Mouse (Mus musculus): Measurements from ENCODE around the gene Kif22. TPM values are rescaled to one million over a fixed set of nuclear protein-coding genes. Genes with fewer than 3 reads are reported as not detected.

The Kif22 gene
- polyA plus RNA-seq, 1 experiment, result 50.5 TPM

- no peak overlapping the region for H3K4me3 ChIP-seq (ENCODE audit: control insufficient read depth, insufficient read depth, low read length)
- H3K4me1 ChIP-seq (replicated peaks; ENCODE audit: control insufficient read depth, insufficient read depth, low read length), result peaks cover 7% of the 10 kb centered on the region
- H3K36me3 ChIP-seq (ENCODE audit: control insufficient read depth, insufficient read depth, low read length), result no peaks in the 10 kb centered on the region
- WGBS, result 71% methylated on average over 8 of the region's 8 CpGs
- H3K27ac ChIP-seq (ENCODE audit: control insufficient read depth, insufficient read depth, low read length), result no peak overlapping the region
- H3K27me3 ChIP-seq (ENCODE audit: control insufficient read depth, insufficient read depth, low read length), result no peaks in the 10 kb centered on the region
- TF ChIP-seq CTCF (IDR thresholded peaks at IDR 0.05; ENCODE audit: borderline replicate concordance, control insufficient read depth, extremely low read depth, insufficient read depth, low read length, poor library complexity), result no peak
- no peak for TF ChIP-seq POLR2A (IDR thresholded peaks at IDR 0.05; ENCODE audit: control insufficient read depth, extremely low read depth, insufficient read depth, low read length, poor library complexity)
- DNase-seq, result no peak
Measured at GRCm38 (mm10) chr7:126988816-126989215, 53.5 kb downstream of the Kif22 start.

- Histone ChIP-seq H3K36me3 (ENCODE audit: control insufficient read depth, insufficient read depth, low read length) (no peaks in the 10 kb centered on the region), H3K4me3 (ENCODE audit: control insufficient read depth, insufficient read depth, low read length) (no peak overlapping the region), H3K27ac (ENCODE audit: control insufficient read depth, insufficient read depth, low read length) (no peak overlapping the region), H3K4me1 (replicated peaks; ENCODE audit: control insufficient read depth, insufficient read depth, low read length) (peaks cover 7% of the 10 kb centered on the region), H3K27me3 (ENCODE audit: control insufficient read depth, insufficient read depth, low read length) (no peaks in the 10 kb centered on the region)
- DNase-seq, result peak; percentile 57
- 53% methylated on average over 9 of the region's 9 CpGs for WGBS
- TF ChIP-seq POLR2A (IDR thresholded peaks at IDR 0.05; ENCODE audit: control insufficient read depth, extremely low read depth, insufficient read depth, low read length, poor library complexity) (no peak), CTCF (IDR thresholded peaks at IDR 0.05; ENCODE audit: borderline replicate concordance, control insufficient read depth, extremely low read depth, insufficient read depth, low read length, poor library complexity) (peak; percentile 83; the same call in 1 of the 2 replicates)
Measured at GRCm38 (mm10) chr7:126986319-126986718, 56.0 kb downstream of the Kif22 start.

- 84% methylated on average over 10 of the region's 10 CpGs for WGBS
- Histone ChIP-seq H3K36me3 (ENCODE audit: control insufficient read depth, insufficient read depth, low read length) (peaks cover 7% of the 10 kb centered on the region), H3K4me3 (ENCODE audit: control insufficient read depth, insufficient read depth, low read length) (no peak overlapping the region), H3K27ac (ENCODE audit: control insufficient read depth, insufficient read depth, low read length) (no peak overlapping the region), H3K4me1 (replicated peaks; ENCODE audit: control insufficient read depth, insufficient read depth, low read length) (peaks cover 7% of the 10 kb centered on the region), H3K27me3 (ENCODE audit: control insufficient read depth, insufficient read depth, low read length) (no peaks in the 10 kb centered on the region)
- no peak for DNase-seq
- TF ChIP-seq POLR2A (IDR thresholded peaks at IDR 0.05; ENCODE audit: control insufficient read depth, extremely low read depth, insufficient read depth, low read length, poor library complexity) (no peak), CTCF (IDR thresholded peaks at IDR 0.05; ENCODE audit: borderline replicate concordance, control insufficient read depth, extremely low read depth, insufficient read depth, low read length, poor library complexity) (no peak)
Measured at GRCm38 (mm10) chr7:126984667-126985444, 57.4 kb downstream of the Kif22 start.

GRCm38 (mm10) chr7:126983113-126983512, 59.2 kb downstream of the Kif22 start:
- Histone ChIP-seq H3K36me3 (ENCODE audit: control insufficient read depth, insufficient read depth, low read length) (peaks cover 20% of the 10 kb centered on the region), H3K4me1 (replicated peaks; ENCODE audit: control insufficient read depth, insufficient read depth, low read length) (peaks cover 13% of the 10 kb centered on the region), H3K27me3 (ENCODE audit: control insufficient read depth, insufficient read depth, low read length) (no peaks in the 10 kb centered on the region), H3K4me3 (ENCODE audit: control insufficient read depth, insufficient read depth, low read length) (no peak overlapping the region), H3K27ac (ENCODE audit: control insufficient read depth, insufficient read depth, low read length) (no peak overlapping the region)
- no peak for TF ChIP-seq CTCF (IDR thresholded peaks at IDR 0.05; ENCODE audit: borderline replicate concordance, control insufficient read depth, extremely low read depth, insufficient read depth, low read length, poor library complexity)
- DNase-seq, result no peak
- WGBS, result 91% methylated on average over 7 of the region's 7 CpGs

- no peak for DNase-seq
- TF ChIP-seq CTCF (IDR thresholded peaks at IDR 0.05; ENCODE audit: borderline replicate concordance, control insufficient read depth, extremely low read depth, insufficient read depth, low read length, poor library complexity), result no peak
- TF ChIP-seq POLR2A (IDR thresholded peaks at IDR 0.05; ENCODE audit: control insufficient read depth, extremely low read depth, insufficient read depth, low read length, poor library complexity), result no peak
- no peak overlapping the region for H3K4me3 ChIP-seq (ENCODE audit: control insufficient read depth, insufficient read depth, low read length)
- 90% methylated on average over 4 of the region's 4 CpGs for WGBS
- H3K27ac ChIP-seq (ENCODE audit: control insufficient read depth, insufficient read depth, low read length), result no peak overlapping the region
- no peaks in the 10 kb centered on the region for H3K27me3 ChIP-seq (ENCODE audit: control insufficient read depth, insufficient read depth, low read length)
- H3K4me1 ChIP-seq (replicated peaks; ENCODE audit: control insufficient read depth, insufficient read depth, low read length), result peaks cover 16% of the 10 kb centered on the region
- peaks cover 23% of the 10 kb centered on the region for H3K36me3 ChIP-seq (ENCODE audit: control insufficient read depth, insufficient read depth, low read length)
Measured at GRCm38 (mm10) chr7:126982054-126982453, 60.2 kb downstream of the Kif22 start.

- Histone ChIP-seq H3K36me3 (ENCODE audit: control insufficient read depth, insufficient read depth, low read length) (peaks cover 23% of the 10 kb centered on the region), H3K27me3 (ENCODE audit: control insufficient read depth, insufficient read depth, low read length) (no peaks in the 10 kb centered on the region), H3K4me3 (ENCODE audit: control insufficient read depth, insufficient read depth, low read length) (no peak overlapping the region), H3K27ac (ENCODE audit: control insufficient read depth, insufficient read depth, low read length) (no peak overlapping the region), H3K4me1 (replicated peaks; ENCODE audit: control insufficient read depth, insufficient read depth, low read length) (peaks cover 20% of the 10 kb centered on the region)
- WGBS, result 98% methylated on average over 2 of the region's 2 CpGs
- TF ChIP-seq POLR2A (IDR thresholded peaks at IDR 0.05; ENCODE audit: control insufficient read depth, extremely low read depth, insufficient read depth, low read length, poor library complexity) (no peak), CTCF (IDR thresholded peaks at IDR 0.05; ENCODE audit: borderline replicate concordance, control insufficient read depth, extremely low read depth, insufficient read depth, low read length, poor library complexity) (no peak)
- DNase-seq, result no peak
Measured at GRCm38 (mm10) chr7:126981601-126982000, 60.7 kb downstream of the Kif22 start.

All from thymus, adult 2 months (tissue).